21 mouse cellular contexts compared by ENCODE assay signal in the genomic region with DNA sequence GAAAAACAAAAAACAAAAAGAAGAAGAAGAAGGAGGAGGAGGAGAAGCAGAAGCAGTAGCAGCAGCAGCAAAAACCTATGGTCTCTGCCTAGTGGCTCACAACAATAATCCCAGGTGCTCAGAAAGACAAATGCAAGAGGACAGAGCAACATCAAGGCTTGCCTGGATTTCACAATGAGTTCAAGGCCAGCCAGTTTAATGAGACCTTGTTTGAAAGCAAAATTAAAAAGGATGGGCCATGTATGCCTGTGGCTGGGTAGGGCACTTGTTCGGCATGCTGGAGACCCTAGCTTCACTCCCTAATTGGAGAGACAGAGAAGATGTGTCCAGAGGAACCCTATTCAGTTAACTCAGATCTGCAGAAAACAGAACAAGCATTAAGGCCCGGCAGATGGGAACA. TPM values are rescaled to one million over a fixed set of nuclear protein-coding genes. Genes with fewer than 3 reads are reported as not detected.
DNase-seq lines count a peak whose midpoint lies in the region; ATAC-seq and TF ChIP-seq lines count a peak whose summit lies in the region.
"Had no signal": no experiment of that assay in that cellular context is flagged by ENCODE, and none has a peak within 500 bp of the region (broad histone marks: within the 10 kb centered on the region; RNA-seq: fewer than 3 reads in every experiment).

No protein-coding gene starts in this region.

- no peak overlapping the region for H3K4me3 ChIP-seq in gastrocnemius, adult 2 months
- no peak overlapping the region for H3K4me3 ChIP-seq in liver, adult 2 months (ENCODE audit: insufficient read depth, low read depth, low read length)
- no peak overlapping the region for H3K4me3 ChIP-seq in liver, embryonic 12.5 days
- H3K4me3 ChIP-seq in neural tube, embryonic 15.5 days (replicated peaks): no peak overlapping the region
- H3K4me3 ChIP-seq: forebrain, embryonic 15.5 days; hindbrain, embryonic 15.5 days; limb, embryonic 10.5 days; midbrain, embryonic 10.5 days had no signal

- H3K4me1 ChIP-seq in liver, adult 2 months (ENCODE audit: control insufficient read depth, insufficient read depth, low read length): peaks cover 16% of the 10 kb centered on the region; the same call in 1 of the 2 replicates
- H3K4me1 ChIP-seq in liver, embryonic 12.5 days: peaks cover 53% of the 10 kb centered on the region
- H3K4me1 ChIP-seq in neural tube, embryonic 15.5 days: peaks cover 41% of the 10 kb centered on the region

- no peak for TF ChIP-seq CTCF in gastrocnemius, adult 2 months (IDR thresholded peaks at IDR 0.05)
- TF ChIP-seq CTCF in liver, adult 2 months (IDR thresholded peaks at IDR 0.05; ENCODE audit: low read depth, low read length): no peak

- no peaks in the 10 kb centered on the region for H3K27me3 ChIP-seq in liver, adult 2 months (ENCODE audit: control insufficient read depth, insufficient read depth, low read length)
- H3K27me3 ChIP-seq in liver, embryonic 12.5 days (replicated peaks): no peaks in the 10 kb centered on the region
- H3K27me3 ChIP-seq in neural tube, embryonic 15.5 days (replicated peaks): peaks cover 6% of the 10 kb centered on the region; the same call in 1 of the 2 replicates
- H3K27me3 ChIP-seq: forebrain, embryonic 15.5 days had no signal

- H3K36me3 ChIP-seq in liver, adult 2 months (ENCODE audit: control insufficient read depth, insufficient read depth, low read length): peaks cover 11% of the 10 kb centered on the region; the same call in 1 of the 2 replicates
- peaks cover 18% of the 10 kb centered on the region for H3K36me3 ChIP-seq in liver, embryonic 12.5 days
- H3K36me3 ChIP-seq in neural tube, embryonic 15.5 days: peaks cover 16% of the 10 kb centered on the region

- no peak overlapping the region; the same call in 1 of the 2 replicates for H3K9ac ChIP-seq in liver, adult 2 months (ENCODE audit: low read depth, low read length)
- no peak overlapping the region for H3K9ac ChIP-seq in liver, embryonic 12.5 days
- H3K9ac ChIP-seq in neural tube, embryonic 15.5 days (replicated peaks): no peak overlapping the region
- H3K9ac ChIP-seq: forebrain, embryonic 15.5 days; hindbrain, embryonic 15.5 days; liver, embryonic 14.5 days had no signal

- WGBS in liver, adult 2 months: 24% methylated on average over 2 of the region's 2 CpGs
- 65% methylated on average over 2 of the region's 2 CpGs for whole genome bisulfite sequencing in liver, embryonic 12.5 days (ENCODE audit: insufficient replicate concordance)
- 75% methylated on average over 2 of the region's 2 CpGs for WGBS in neural tube, embryonic 15.5 days

- no peak for ATAC-seq in liver, embryonic 12.5 days
- ATAC-seq in neural tube, embryonic 15.5 days (ENCODE audit: low FRiP score): no peak
- ATAC-seq: forebrain, embryonic 15.5 days; lung, postnatal 0 days had no signal

- TF ChIP-seq POLR2A in liver, adult 2 months (IDR thresholded peaks at IDR 0.05; ENCODE audit: extremely low read depth, insufficient read depth, low read length): no peak

- intact Hi-C loops in gastrocnemius, adult 2 months (cut with DNase I): loop anchor here (5.0 to 10.0 kb wide), 6 partner anchors 40 to 375 kb away; partner anchors contain the start of genes Pebp1 and Rfc5
- intact Hi-C loops in left cerebral cortex, postnatal 14 days (cut with DNase I): loop anchor here (2.0 to 5.0 kb wide), 3 partner anchors 124 to 240 kb away; partner anchors contain the start of gene Wsb2

- no peak for DNase-seq in gastrocnemius, adult 2 months
- DNase-seq in gastrocnemius, postnatal 10 days: no peak
- peak; percentile 89 for DNase-seq in liver, adult 2 months (ENCODE audit: extremely low read depth, low read depth, low spot score)
- DNase-seq in liver: no peak
- DNase-seq in left cerebral cortex, postnatal 14 days (ENCODE audit: low spot score in 2 of 2): no peak
- DNase-seq: cerebellum, adult 2 months; cerebellum, postnatal 25 days; gastrocnemius, postnatal 25 days; kidney, postnatal 36 days; right cerebral cortex, postnatal 14 days; spleen, adult 18-20 months; thymus, postnatal 14 days had no signal

- H3K9me3 ChIP-seq in liver, embryonic 12.5 days (replicated peaks): no peaks in the 10 kb centered on the region
- no peaks in the 10 kb centered on the region for H3K9me3 ChIP-seq in neural tube, embryonic 15.5 days (replicated peaks)
- H3K9me3 ChIP-seq: forebrain, embryonic 15.5 days; hindbrain, embryonic 15.5 days; limb, embryonic 10.5 days; midbrain, embryonic 10.5 days had no signal

- peaks cover 22% of the 10 kb centered on the region; the same call in 1 of the 2 replicates for H3K79me2 ChIP-seq in liver, adult 2 months (ENCODE audit: control insufficient read depth, insufficient read depth, low read length)

- H3K27ac ChIP-seq in gastrocnemius, adult 2 months: peak overlapping the region; percentile 68
- peak overlapping the region; percentile 95 for H3K27ac ChIP-seq in liver, adult 2 months (replicated peaks; ENCODE audit: insufficient read depth, low read depth, low read length)
- peak overlapping the region; percentile 45; the same call in 1 of the 2 replicates for H3K27ac ChIP-seq in liver, embryonic 12.5 days
- peak overlapping the region; percentile 33; the same call in 1 of the 2 replicates for H3K27ac ChIP-seq in neural tube, embryonic 15.5 days (replicated peaks)
- H3K27ac ChIP-seq: forebrain, embryonic 15.5 days; hindbrain, embryonic 15.5 days; limb, embryonic 10.5 days; liver, embryonic 14.5 days; macrophage; midbrain, embryonic 10.5 days had no signal

- H3K4me2 ChIP-seq in liver, embryonic 12.5 days: no peak overlapping the region
- H3K4me2 ChIP-seq in neural tube, embryonic 15.5 days: no peak overlapping the region
- H3K4me2 ChIP-seq: forebrain, embryonic 15.5 days; hindbrain, embryonic 15.5 days had no signal

RNA-seq across cellular contexts. Expression of gene Suds3, which starts 1.3 kb away (rescaled TPM):
- total RNA-seq in gastrocnemius, adult 2 months (2021): 10 to 100 TPM; 71.7 to 94.8 TPM
- total RNA-seq in gastrocnemius, postnatal 10 days (2021): 10 to 100 TPM; 49.3 to 53.5 TPM
- total RNA-seq in liver, adult 2 months (2014; rRNA removed): 59.9 and 61.4 TPM in 2 replicates
- 77.1 and 82.8 TPM in 2 replicates for polyA plus RNA-seq in liver, adult 2 months (2012; rRNA removed)
- polyA plus RNA-seq in liver, embryonic 12.5 days (2016; fragmentation: Nextera tagmentation; extraction: Ambion mirVana): 61.2 and 66.4 TPM in 2 replicates
- 79.4 and 81.9 TPM in 2 replicates for polyA plus RNA-seq in neural tube, embryonic 15.5 days (2015; fragmentation: Nextera tagmentation; extraction: Ambion mirVana)
- 10 to 100 TPM; 93.4 to 97.2 TPM for total RNA-seq in left cerebral cortex, postnatal 14 days (2021)

RNA-seq across cellular contexts. Expression of gene Taok3, which starts 2.7 kb away (rescaled TPM):
- 1 to 10 TPM; 4.6 to 6.8 TPM for total RNA-seq in gastrocnemius, adult 2 months (2021)
- total RNA-seq in gastrocnemius, postnatal 10 days (2021): 10 to 100 TPM in 1 of 2 experiments, 1 to 10 TPM in 1; 6.1 to 11.1 TPM
- 23.0 and 27.9 TPM in 2 replicates for total RNA-seq in liver, adult 2 months (2014; rRNA removed)
- polyA plus RNA-seq in liver, adult 2 months (2012; rRNA removed): 14.7 and 16.2 TPM in 2 replicates
- polyA plus RNA-seq in liver, embryonic 12.5 days (2016; fragmentation: Nextera tagmentation; extraction: Ambion mirVana): 67.9 and 68.6 TPM in 2 replicates
- 63.8 and 67.1 TPM in 2 replicates for polyA plus RNA-seq in neural tube, embryonic 15.5 days (2015; fragmentation: Nextera tagmentation; extraction: Ambion mirVana)
- total RNA-seq in left cerebral cortex, postnatal 14 days (2021): 10 to 100 TPM; 62.8 to 66.1 TPM

Comparison
In these comparisons a context has a peak if more than half of its experiments do, and no peak if none do; other contexts are left out.
1. H3K27ac ChIP-seq: peak in every context shown above with its lines; median percentile 95 in liver, adult 2 months; 68 in gastrocnemius, adult 2 months; 45 in liver, embryonic 12.5 days; 33 in neural tube, embryonic 15.5 days.